ENCODE assay signal across 27 mouse cellular contexts in genomic region chr10:118149381-118149780, GRCm38 (mm10). TPM values are rescaled to one million over a fixed set of nuclear protein-coding genes. Genes with fewer than 3 reads are reported as not detected.
DNase-seq lines count a peak whose midpoint lies in the region; ATAC-seq and TF ChIP-seq lines count a peak whose summit lies in the region.
"Had no signal": no experiment of that assay in that cellular context is flagged by ENCODE, and none has a peak within 500 bp of the region (broad histone marks: within the 10 kb centered on the region; RNA-seq: fewer than 3 reads in every experiment).

No protein-coding gene starts in this region.

- H3K9me3 ChIP-seq in embryonic facial prominence, embryonic 11.5 days (replicated peaks; ENCODE audit: control insufficient read depth, low read length): no peaks in the 10 kb centered on the region
- H3K9me3 ChIP-seq in embryonic facial prominence, embryonic 10.5 days: no peaks in the 10 kb centered on the region
- no peaks in the 10 kb centered on the region for H3K9me3 ChIP-seq in heart, embryonic 11.5 days (replicated peaks; ENCODE audit: control insufficient read depth, low read length)
- H3K9me3 ChIP-seq in midbrain, embryonic 11.5 days (ENCODE audit: control insufficient read depth, low read length): no peaks in the 10 kb centered on the region
- H3K9me3 ChIP-seq in midbrain, postnatal 0 days (ENCODE audit: low read length): no peaks in the 10 kb centered on the region
- H3K9me3 ChIP-seq: G1E had no signal

- no peak for ATAC-seq in embryonic facial prominence, embryonic 11.5 days (replicated peaks; ENCODE audit: insufficient number of reproducible peaks, low FRiP score, low TSS enrichment, low read depth)
- ATAC-seq in heart, embryonic 11.5 days (replicated peaks; ENCODE audit: insufficient number of reproducible peaks, low FRiP score, low TSS enrichment): no peak
- no peak for ATAC-seq in midbrain, embryonic 11.5 days (ENCODE audit: low FRiP score)
- no peak for ATAC-seq in midbrain, postnatal 0 days (ENCODE audit: low FRiP score)
- ATAC-seq: activated CD4-positive, CD25-positive, alpha-beta regulatory T cell, adult 4 months; CD4-positive, CD25-positive, alpha-beta regulatory T cell, adult 4 months; Patski had no signal

- no peak overlapping the region for H3K27ac ChIP-seq in embryonic facial prominence, embryonic 11.5 days (replicated peaks; ENCODE audit: low read depth, low read length)
- H3K27ac ChIP-seq in embryonic facial prominence, embryonic 10.5 days (replicated peaks): no peak overlapping the region
- H3K27ac ChIP-seq in heart, embryonic 11.5 days (ENCODE audit: low read depth, low read length): no peak overlapping the region
- no peak overlapping the region for H3K27ac ChIP-seq in midbrain, embryonic 11.5 days (ENCODE audit: low read depth, low read length)
- no peak overlapping the region for H3K27ac ChIP-seq in midbrain, postnatal 0 days (ENCODE audit: low read depth, low read length)

- H3K4me2 ChIP-seq in embryonic facial prominence, embryonic 11.5 days (ENCODE audit: low read depth, low read length): no peak overlapping the region
- H3K4me2 ChIP-seq in heart, embryonic 11.5 days: no peak overlapping the region
- no peak overlapping the region for H3K4me2 ChIP-seq in midbrain, embryonic 11.5 days
- no peak overlapping the region for H3K4me2 ChIP-seq in midbrain, postnatal 0 days (ENCODE audit: low read depth, low read length, poor library complexity, severe bottlenecking)

- WGBS in embryonic facial prominence, embryonic 11.5 days: 83% methylated on average over 5 of the region's 5 CpGs
- WGBS in embryonic facial prominence, embryonic 10.5 days: 84% methylated on average over 5 of the region's 5 CpGs
- WGBS in heart, embryonic 11.5 days (ENCODE audit: insufficient replicate concordance): 92% methylated on average over 5 of the region's 5 CpGs
- 89% methylated on average over 5 of the region's 5 CpGs for WGBS in midbrain, embryonic 11.5 days
- WGBS in midbrain, postnatal 0 days: 74% methylated on average over 5 of the region's 5 CpGs

- H3K4me1 ChIP-seq in embryonic facial prominence, embryonic 11.5 days (ENCODE audit: control insufficient read depth, insufficient read depth, low read length): no peaks in the 10 kb centered on the region
- H3K4me1 ChIP-seq in embryonic facial prominence, embryonic 10.5 days: 0 out of 2 replicates have a peak, but pooled peaks cover 4% of the 10 kb centered on the region
- no peaks in the 10 kb centered on the region for H3K4me1 ChIP-seq in heart, embryonic 11.5 days (ENCODE audit: control insufficient read depth, insufficient read depth, low read length)
- peaks cover 2% of the 10 kb centered on the region; the same call in 1 of the 2 replicates for H3K4me1 ChIP-seq in midbrain, embryonic 11.5 days (ENCODE audit: control insufficient read depth, insufficient read depth, low read length)
- H3K4me1 ChIP-seq in midbrain, postnatal 0 days (ENCODE audit: insufficient read depth, low read length): no peaks in the 10 kb centered on the region

- H3K4me3 ChIP-seq in embryonic facial prominence, embryonic 11.5 days (ENCODE audit: low read depth, low read length): no peak overlapping the region
- no peak overlapping the region for H3K4me3 ChIP-seq in embryonic facial prominence, embryonic 10.5 days
- H3K4me3 ChIP-seq in heart, embryonic 11.5 days (ENCODE audit: low read depth, low read length): no peak overlapping the region
- no peak overlapping the region for H3K4me3 ChIP-seq in midbrain, embryonic 11.5 days (ENCODE audit: low read depth, low read length)
- H3K4me3 ChIP-seq in midbrain, postnatal 0 days (ENCODE audit: low read depth, low read length): no peak overlapping the region

- no peaks in the 10 kb centered on the region for H3K27me3 ChIP-seq in embryonic facial prominence, embryonic 11.5 days (ENCODE audit: control insufficient read depth, insufficient read depth, low read length)
- H3K27me3 ChIP-seq in embryonic facial prominence, embryonic 10.5 days (replicated peaks; ENCODE audit: low read depth, poor library complexity, severe bottlenecking): no peaks in the 10 kb centered on the region
- H3K27me3 ChIP-seq in heart, embryonic 11.5 days (ENCODE audit: control insufficient read depth, insufficient read depth, low read length): no peaks in the 10 kb centered on the region
- H3K27me3 ChIP-seq in midbrain, embryonic 11.5 days (ENCODE audit: control insufficient read depth, insufficient read depth, low read length): no peaks in the 10 kb centered on the region
- H3K27me3 ChIP-seq in midbrain, postnatal 0 days (ENCODE audit: insufficient read depth, low read length): no peaks in the 10 kb centered on the region
- H3K27me3 ChIP-seq: CH12.LX, Patski had no signal

- no peaks in the 10 kb centered on the region for H3K36me3 ChIP-seq in embryonic facial prominence, embryonic 11.5 days (replicated peaks; ENCODE audit: control insufficient read depth, insufficient read depth, low read depth, low read length)
- peaks cover 87% of the 10 kb centered on the region for H3K36me3 ChIP-seq in embryonic facial prominence, embryonic 10.5 days (replicated peaks)
- no peaks in the 10 kb centered on the region; the same call in 1 of the 2 replicates for H3K36me3 ChIP-seq in heart, embryonic 11.5 days (ENCODE audit: control insufficient read depth, insufficient read depth, low read length)
- peaks cover 4% of the 10 kb centered on the region; the same call in 1 of the 2 replicates for H3K36me3 ChIP-seq in midbrain, embryonic 11.5 days (ENCODE audit: control insufficient read depth, insufficient read depth, low read length)
- 0 out of 2 replicates have a peak, but pooled peaks cover 2% of the 10 kb centered on the region for H3K36me3 ChIP-seq in midbrain, postnatal 0 days (ENCODE audit: insufficient read depth, low read length)

- H3K9ac ChIP-seq in embryonic facial prominence, embryonic 11.5 days (replicated peaks; ENCODE audit: low read length): no peak overlapping the region
- no peak overlapping the region for H3K9ac ChIP-seq in heart, embryonic 11.5 days (ENCODE audit: low read depth, low read length)
- no peak overlapping the region for H3K9ac ChIP-seq in midbrain, embryonic 11.5 days (ENCODE audit: low read length)
- H3K9ac ChIP-seq in midbrain, postnatal 0 days (replicated peaks; ENCODE audit: low read length, poor library complexity, severe bottlenecking): no peak overlapping the region

- no peak for TF ChIP-seq CTCF in midbrain, postnatal 0 days (IDR thresholded peaks at IDR 0.05)

- peak; percentile 22 for DNase-seq in embryonic facial prominence, embryonic 11.5 days (ENCODE audit: low spot score)
- no peak for DNase-seq in embryonic facial prominence, embryonic 10.5 days (ENCODE audit: low spot score)
- DNase-seq in heart, adult 11 months: peak; percentile 64
- peak; percentile 71 for DNase-seq in midbrain, embryonic 11.5 days (ENCODE audit: low spot score, missing footprints)
- no peak for DNase-seq in midbrain, postnatal 0 days (ENCODE audit: low spot score)
- DNase-seq: adrenal gland, adult 2 months; adrenal gland, adult 8-10 months; adrenal gland, postnatal 10 days; adrenal gland, postnatal 14 days; adrenal gland, postnatal 25 days; adrenal gland, postnatal 36 days; B cell, adult 2 months; cerebellum, adult 11 months; cerebellum, adult 11-12 months; cerebellum, adult 18-20 months had no signal

RNA-seq across cellular contexts. Expression of gene Mdm1, which starts 7.8 kb away (rescaled TPM):
- 54.6 and 60.8 TPM in 2 replicates for polyA plus RNA-seq in embryonic facial prominence, embryonic 11.5 days (2014; fragmentation: Nextera tagmentation; extraction: Ambion mirVana)
- polyA plus RNA-seq in embryonic facial prominence, embryonic 10.5 days (2016; fragmentation: Nextera tagmentation; extraction: Ambion mirVana): 56.7 and 58.0 TPM in 2 replicates
- 17.2 and 19.0 TPM in 2 replicates for polyA plus RNA-seq in heart, embryonic 11.5 days (2014; fragmentation: Nextera tagmentation; extraction: Ambion mirVana)
- 56.7 and 59.0 TPM in 2 replicates for polyA plus RNA-seq in midbrain, embryonic 11.5 days (2014; fragmentation: Nextera tagmentation; extraction: Ambion mirVana)
- total RNA-seq in midbrain, postnatal 0 days (2014; rRNA removed): 22.7 and 32.9 TPM in 2 replicates
- polyA plus RNA-seq in midbrain, postnatal 0 days (2015; fragmentation: Nextera tagmentation; extraction: Ambion mirVana): 15.8 and 19.1 TPM in 2 replicates

RNA-seq across cellular contexts. Expression of gene Il22, which starts 55.4 kb away (rescaled TPM):
- polyA plus RNA-seq in embryonic facial prominence, embryonic 11.5 days (2014; fragmentation: Nextera tagmentation; extraction: Ambion mirVana): not detected in 2 replicates
- polyA plus RNA-seq in embryonic facial prominence, embryonic 10.5 days (2016; fragmentation: Nextera tagmentation; extraction: Ambion mirVana): not detected in 2 replicates
- polyA plus RNA-seq in heart, embryonic 11.5 days (2014; fragmentation: Nextera tagmentation; extraction: Ambion mirVana): not detected in 2 replicates
- 0.19 TPM in 1 of 2 replicates, not detected in the other for polyA plus RNA-seq in midbrain, embryonic 11.5 days (2014; fragmentation: Nextera tagmentation; extraction: Ambion mirVana)
- total RNA-seq in midbrain, postnatal 0 days (2014; rRNA removed): not detected in 2 replicates
- polyA plus RNA-seq in midbrain, postnatal 0 days (2015; fragmentation: Nextera tagmentation; extraction: Ambion mirVana): 0.71 and 0.72 TPM in 2 replicates
- total RNA-seq: adrenal gland, adult 18-20 months; adrenal gland, adult 2 months; adrenal gland, adult 8-10 months; adrenal gland, postnatal 10 days; adrenal gland, postnatal 14 days; adrenal gland, postnatal 25 days; adrenal gland, postnatal 36 days; adrenal gland, postnatal 4 days; CH12.LX; ES-E14; G1E; MEL had no signal
- polyA plus RNA-seq: activated CD4-positive, CD25-positive, alpha-beta regulatory T cell, adult 4 months; adrenal gland, adult 2 months; brain, embryonic 14.5 days; C2C12; CD4-positive, CD25-positive, alpha-beta regulatory T cell, adult 4 months; G1E; Patski had no signal

Comparison
In these comparisons a context has a peak if more than half of its experiments do, and no peak if none do; other contexts are left out.
1. DNase-seq: peak in embryonic facial prominence, embryonic 11.5 days (single experiment), heart, adult 11 months (single experiment) and midbrain, embryonic 11.5 days (single experiment); none in embryonic facial prominence, embryonic 10.5 days (single experiment) and midbrain, postnatal 0 days (single experiment).